Mouse (Mus musculus): Measurements from ENCODE around the gene Mum1l1. TPM values are rescaled to one million over a fixed set of nuclear protein-coding genes. Genes with fewer than 3 reads are reported as not detected.

The Mum1l1 gene
- total and polyA plus RNA-seq, 3 experiments, result 0.56 to 0.92 TPM; not detected in 1

GRCm38 (mm10) chrX:139220830-139221229 lies 11.0 kb downstream of the Mum1l1 start:
- no peaks in the 10 kb centered on the region for H3K4me1 ChIP-seq (ENCODE audit: control insufficient read depth in 1 of 2, insufficient read depth in 2 of 2, low read length in 2 of 2)
- no peak overlapping the region for H3K4me3 ChIP-seq (ENCODE audit: control insufficient read depth in 1 of 2, insufficient read depth in 1 of 2, low read depth in 2 of 2, low read length in 2 of 2)
- H3K36me3 ChIP-seq (ENCODE audit: control insufficient read depth in 1 of 2, insufficient read depth in 2 of 2, low read length in 2 of 2), result no peaks in the 10 kb centered on the region; a peak in 1 of 4 replicates
- no peaks in the 10 kb centered on the region for H3K79me2 ChIP-seq (ENCODE audit: control insufficient read depth, insufficient read depth, low read length, poor library complexity)
- H3K9ac ChIP-seq (ENCODE audit: control insufficient read depth, low read depth, low read length, poor library complexity, severe bottlenecking), result no peak overlapping the region
- TF ChIP-seq ZKSCAN1 (IDR thresholded peaks at IDR 0.05; ENCODE audit: low read depth, low read length) (no peak), GABPA (IDR thresholded peaks at IDR 0.05; ENCODE audit: low read depth, low read length) (no peak), POLR2A (IDR thresholded peaks at IDR 0.05; ENCODE audit: control insufficient read depth in 1 of 2, insufficient read depth in 1 of 2, low read depth in 1 of 2, low read length in 2 of 2, poor library complexity in 1 of 2) (no peak), MYC (IDR thresholded peaks at IDR 0.05; ENCODE audit: low read depth, low read length) (no peak), JUND (IDR thresholded peaks at IDR 0.05; ENCODE audit: low read depth, low read length) (no peak), CHD1 (IDR thresholded peaks at IDR 0.05; ENCODE audit: low read depth, low read length) (no peak), SIN3A (IDR thresholded peaks at IDR 0.05; ENCODE audit: low read length) (no peak), MYB (IDR thresholded peaks at IDR 0.05; ENCODE audit: low read depth, low read length) (no peak)
- DNase-seq (ENCODE audit: low read depth, low spot score), result no peak
- H3K27me3 ChIP-seq (ENCODE audit: control insufficient read depth in 1 of 2, insufficient read depth in 2 of 2, low read length in 2 of 2), result no peaks in the 10 kb centered on the region; a peak in 1 of 4 replicates
- H3K27ac ChIP-seq (ENCODE audit: control insufficient read depth, low read depth, low read length), result no peak overlapping the region
- H3K9me3 ChIP-seq (replicated peaks; ENCODE audit: insufficient read depth, low read length), result no peaks in the 10 kb centered on the region

GRCm38 (mm10) chrX:139221893-139222292 lies 12.1 kb downstream of the Mum1l1 start:
- H3K4me3 ChIP-seq (ENCODE audit: control insufficient read depth in 1 of 2, insufficient read depth in 1 of 2, low read depth in 2 of 2, low read length in 2 of 2), result no peak overlapping the region
- H3K36me3 ChIP-seq (ENCODE audit: control insufficient read depth in 1 of 2, insufficient read depth in 2 of 2, low read length in 2 of 2), result no peaks in the 10 kb centered on the region; a peak in 1 of 4 replicates
- peak; percentile 15 for DNase-seq (ENCODE audit: low read depth, low spot score)
- TF ChIP-seq JUND (IDR thresholded peaks at IDR 0.05; ENCODE audit: low read depth, low read length) (no peak), MEF2A (IDR thresholded peaks at IDR 0.05; ENCODE audit: extremely low read depth, insufficient replicate concordance, low read depth, low read length, poor library complexity, severe bottlenecking) (no peak), ZKSCAN1 (IDR thresholded peaks at IDR 0.05; ENCODE audit: low read depth, low read length) (no peak), EP300 (IDR thresholded peaks at IDR 0.05; ENCODE audit: low read depth in 1 of 2, low read length in 2 of 2) (no peak), ETS1 (IDR thresholded peaks at IDR 0.05; ENCODE audit: low read depth, low read length) (no peak), NRF1 (IDR thresholded peaks at IDR 0.05; ENCODE audit: insufficient read depth, low read depth, low read length, poor library complexity, severe bottlenecking) (no peak), SIN3A (IDR thresholded peaks at IDR 0.05; ENCODE audit: low read length) (no peak)
- H3K79me2 ChIP-seq (ENCODE audit: control insufficient read depth, insufficient read depth, low read length, poor library complexity), result no peaks in the 10 kb centered on the region
- no peak overlapping the region for H3K27ac ChIP-seq (ENCODE audit: control insufficient read depth, low read depth, low read length)
- no peak overlapping the region for H3K9ac ChIP-seq (ENCODE audit: control insufficient read depth, low read depth, low read length, poor library complexity, severe bottlenecking)
- H3K9me3 ChIP-seq (replicated peaks; ENCODE audit: insufficient read depth, low read length), result no peaks in the 10 kb centered on the region
- no peaks in the 10 kb centered on the region for H3K27me3 ChIP-seq (ENCODE audit: control insufficient read depth in 1 of 2, insufficient read depth in 2 of 2, low read length in 2 of 2)
- H3K4me1 ChIP-seq (ENCODE audit: control insufficient read depth in 1 of 2, insufficient read depth in 2 of 2, low read length in 2 of 2), result no peaks in the 10 kb centered on the region

GRCm38 (mm10) chrX:139231143-139231542 lies 21.3 kb downstream of the Mum1l1 start:
- no peak for DNase-seq (ENCODE audit: low read depth, low spot score)
- Histone ChIP-seq H3K9ac (ENCODE audit: control insufficient read depth, low read depth, low read length, poor library complexity, severe bottlenecking) (no peak overlapping the region), H3K27ac (ENCODE audit: control insufficient read depth, low read depth, low read length) (no peak overlapping the region), H3K9me3 (replicated peaks; ENCODE audit: insufficient read depth, low read length) (no peaks in the 10 kb centered on the region), H3K27me3 (ENCODE audit: control insufficient read depth in 1 of 2, insufficient read depth in 2 of 2, low read length in 2 of 2) (no peaks in the 10 kb centered on the region), H3K79me2 (ENCODE audit: control insufficient read depth, insufficient read depth, low read length, poor library complexity) (no peaks in the 10 kb centered on the region), H3K4me3 (ENCODE audit: control insufficient read depth in 1 of 2, insufficient read depth in 1 of 2, low read depth in 2 of 2, low read length in 2 of 2) (no peak overlapping the region), H3K36me3 (ENCODE audit: control insufficient read depth in 1 of 2, insufficient read depth in 2 of 2, low read length in 2 of 2) (no peaks in the 10 kb centered on the region), H3K4me1 (ENCODE audit: control insufficient read depth in 1 of 2, insufficient read depth in 2 of 2, low read length in 2 of 2) (no peaks in the 10 kb centered on the region)
- TF ChIP-seq UBTF (IDR thresholded peaks at IDR 0.05; ENCODE audit: borderline replicate concordance, insufficient read depth, low read depth, low read length), result no peak
- no peak for TF ChIP-seq MAZ (IDR thresholded peaks at IDR 0.05; ENCODE audit: low read depth, low read length)
- no peak for TF ChIP-seq GABPA (IDR thresholded peaks at IDR 0.05; ENCODE audit: low read depth, low read length)
- no peak for TF ChIP-seq RCOR1 (IDR thresholded peaks at IDR 0.05; ENCODE audit: low read depth, low read length)
- no peak for TF ChIP-seq MYC (IDR thresholded peaks at IDR 0.05; ENCODE audit: low read depth, low read length)
- TF ChIP-seq CHD2 (IDR thresholded peaks at IDR 0.05; ENCODE audit: low read length), result no peak
- no peak for TF ChIP-seq E2F4 (IDR thresholded peaks at IDR 0.05; ENCODE audit: borderline replicate concordance, low read depth, low read length)
- TF ChIP-seq ELF1 (IDR thresholded peaks at IDR 0.05; ENCODE audit: low read depth, low read length), result no peak
- TF ChIP-seq ZKSCAN1 (IDR thresholded peaks at IDR 0.05; ENCODE audit: low read depth, low read length), result no peak
- no peak for TF ChIP-seq CTCF (IDR thresholded peaks at IDR 0.05 in 2 of 3, conservative IDR thresholded peaks at IDR 0.05 in 1 of 3; ENCODE audit: control insufficient read depth in 1 of 3, insufficient read depth in 1 of 3, low read depth in 2 of 3, low read length in 3 of 3, poor library complexity in 1 of 3, severe bottlenecking in 1 of 3)
- no peak for TF ChIP-seq JUND (IDR thresholded peaks at IDR 0.05; ENCODE audit: low read depth, low read length)
- TF ChIP-seq CHD1 (IDR thresholded peaks at IDR 0.05; ENCODE audit: low read depth, low read length), result no peak
- TF ChIP-seq EP300 (IDR thresholded peaks at IDR 0.05; ENCODE audit: low read depth in 1 of 2, low read length in 2 of 2), result no peak
- no peak for TF ChIP-seq USF1 (IDR thresholded peaks at IDR 0.05; ENCODE audit: low read depth, low read length)
- TF ChIP-seq ZMIZ1 (IDR thresholded peaks at IDR 0.05; ENCODE audit: low read depth, low read length), result no peak
- TF ChIP-seq POLR2AphosphoS5 (IDR thresholded peaks at IDR 0.05; ENCODE audit: borderline replicate concordance, low read depth, low read length), result no peak
- no peak for TF ChIP-seq MXI1 (IDR thresholded peaks at IDR 0.05; ENCODE audit: low read depth, low read length)
- TF ChIP-seq MAFK (IDR thresholded peaks at IDR 0.05; ENCODE audit: borderline replicate concordance, low read depth, low read length), result no peak
- TF ChIP-seq MAX (IDR thresholded peaks at IDR 0.05; ENCODE audit: low read length), result no peak

Measured in MEL (cell line).